Mouse (Mus musculus) adrenal gland, postnatal 4 days (tissue): ENCODE results near the gene Wdr83os. TPM values are rescaled to one million over a fixed set of nuclear protein-coding genes. Genes with fewer than 3 reads are reported as not detected.
"Not testable (repeated sequence)": the region's sequence is repeated elsewhere in the genome, so short reads cannot be mapped to it uniquely, and the experiment has no call there.

ENCODE experiments used
- DNase-seq, 2 experiments: peaks; one replicate each; pipeline ENCODE4 v3.0.0; 2021 to 2022; ENCODE audit warnings: low spot score in 2 of 2, mixed read lengths in 2 of 2
- total RNA-seq, 2 experiments: library from RNA; stranded (reverse); gene quantifications; 2 replicates each; pipeline ENCODE4 v1.2.3; 2021

Gene Wdr83os
- total RNA-seq, 2 experiments from 2014 or later: 77.8 to 80.6 TPM

DNA sequence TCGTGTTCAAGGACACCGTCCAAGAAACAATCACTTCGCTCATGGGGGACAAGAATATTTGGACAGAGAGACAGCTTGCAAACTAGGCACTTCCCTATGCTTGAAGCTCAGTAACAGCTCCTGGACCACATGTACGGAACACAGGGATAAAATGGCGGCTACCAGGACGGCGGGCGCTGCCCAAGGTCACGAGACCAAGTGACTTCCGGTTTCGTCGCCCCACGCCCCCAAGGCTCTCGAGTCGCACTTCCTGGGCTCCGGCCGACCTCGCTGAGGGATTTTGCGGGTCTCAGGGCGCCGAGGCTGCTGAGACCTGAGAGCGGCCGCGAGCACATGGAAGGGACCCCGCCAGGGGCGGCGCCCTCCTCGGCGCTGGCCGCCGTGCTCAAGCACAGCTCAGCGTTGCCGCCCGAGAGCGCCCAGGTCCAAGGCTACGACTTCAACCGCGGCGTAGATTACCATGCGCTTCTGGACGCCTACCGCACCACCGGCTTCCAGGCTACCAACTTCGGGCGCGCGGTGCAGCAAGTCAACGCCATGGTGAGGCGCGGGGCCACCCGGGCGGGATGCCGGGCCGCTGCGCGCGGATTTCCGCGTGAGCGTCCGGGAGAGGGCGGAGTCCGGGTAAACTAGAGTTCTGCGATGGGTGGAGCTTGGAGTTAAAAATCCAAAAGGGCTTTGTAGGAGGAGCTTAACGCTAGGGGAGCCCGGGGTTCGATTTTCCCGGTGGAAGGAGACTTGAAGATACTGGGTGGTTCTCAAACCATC, 8.8 kb upstream of the Wdr83os start, which contains the start of gene Dhps:
Gene Dhps (plus strand): TSS at position 244 of the 768 bp plus-strand sequence.
- DNase-seq: peak; percentile 73 to 83

DNA sequence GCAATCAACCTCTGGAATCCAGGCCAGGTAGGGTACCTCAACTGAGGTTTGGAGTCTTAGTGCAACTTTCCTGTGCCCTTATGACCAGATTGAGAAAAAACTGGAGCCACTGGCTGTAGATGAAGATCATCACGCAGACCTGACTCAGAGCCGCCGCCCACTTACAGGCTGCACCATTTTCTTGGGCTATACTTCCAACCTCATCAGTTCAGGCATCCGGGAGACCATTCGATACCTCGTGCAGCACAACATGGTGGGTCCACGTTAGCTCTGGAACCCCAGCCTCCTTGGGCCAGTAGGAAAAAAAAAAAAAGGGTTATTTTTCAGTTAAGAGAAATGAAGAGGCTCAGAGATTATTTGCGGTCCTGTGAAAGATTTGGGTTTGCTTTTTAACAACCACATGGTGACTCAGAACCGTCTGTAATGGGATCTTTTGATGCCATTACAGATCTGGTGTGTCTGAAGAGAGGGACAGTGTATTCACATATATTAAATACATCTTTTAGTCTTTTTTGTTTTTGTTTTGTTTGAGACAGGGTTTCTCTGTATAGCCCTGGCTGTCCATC, 8.1 kb upstream of the Wdr83os start:
- no peak for DNase-seq

DNA sequence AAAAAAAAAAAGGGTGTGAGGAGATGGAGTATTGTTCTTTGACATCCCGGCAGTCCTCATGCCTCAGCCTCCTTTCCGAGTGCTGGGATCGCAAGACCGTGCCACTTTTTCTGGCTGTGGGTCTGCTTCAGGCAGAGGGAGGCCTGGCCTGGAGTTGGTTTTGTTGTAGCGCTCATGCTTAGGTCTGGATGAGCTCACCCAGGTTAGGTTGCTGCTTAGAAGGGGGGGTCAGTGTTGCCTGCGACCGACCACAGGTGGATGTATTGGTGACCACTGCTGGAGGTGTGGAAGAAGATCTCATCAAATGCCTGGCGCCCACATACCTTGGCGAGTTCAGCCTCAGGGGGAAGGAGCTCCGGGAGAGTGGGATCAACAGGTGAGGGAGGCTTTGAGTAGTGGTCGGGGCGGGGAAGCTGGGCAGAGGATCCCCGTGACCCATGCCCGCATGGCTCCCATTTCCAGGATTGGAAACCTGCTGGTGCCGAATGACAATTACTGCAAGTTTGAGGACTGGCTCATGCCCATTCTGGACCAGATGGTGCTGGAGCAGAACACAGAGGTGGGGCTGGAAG, 7.4 kb upstream of the Wdr83os start:
- no peak for DNase-seq

DNA sequence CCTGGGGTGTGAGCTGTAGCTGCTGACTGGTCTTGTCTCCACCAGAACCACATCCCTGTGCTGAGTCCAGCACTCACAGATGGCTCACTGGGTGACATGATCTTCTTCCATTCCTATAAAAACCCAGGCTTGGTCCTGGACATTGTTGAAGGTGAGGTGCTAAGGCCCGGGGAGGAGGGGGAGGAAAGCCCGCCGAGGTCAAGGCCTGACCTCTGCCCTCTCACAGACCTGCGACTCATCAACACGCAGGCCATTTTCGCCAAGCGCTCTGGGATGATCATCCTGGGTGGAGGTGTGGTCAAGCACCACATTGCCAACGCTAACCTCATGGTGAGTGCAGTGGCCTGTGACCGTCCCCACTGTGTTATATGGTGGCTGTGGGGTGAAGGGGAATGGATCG, 6.4 kb upstream of the Wdr83os start:
- no peak for DNase-seq

DNA sequence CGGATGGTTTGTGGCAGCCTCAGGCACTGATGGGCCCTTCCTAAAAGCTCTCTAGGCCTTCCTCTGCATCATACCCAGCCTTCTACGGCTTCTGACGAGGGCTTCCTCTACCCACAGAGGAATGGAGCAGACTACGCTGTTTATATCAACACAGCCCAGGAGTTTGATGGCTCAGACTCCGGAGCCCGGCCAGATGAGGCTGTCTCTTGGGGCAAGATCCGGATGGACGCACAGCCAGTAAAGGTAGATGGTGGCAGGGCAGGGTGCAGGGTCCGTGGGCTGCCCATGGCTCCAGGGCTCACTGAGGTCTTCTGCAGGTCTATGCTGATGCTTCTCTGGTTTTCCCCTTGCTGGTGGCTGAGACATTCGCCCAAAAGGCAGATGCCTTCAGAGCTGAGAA, 5.9 kb upstream of the Wdr83os start:
- DNase-seq: no peak

DNA sequence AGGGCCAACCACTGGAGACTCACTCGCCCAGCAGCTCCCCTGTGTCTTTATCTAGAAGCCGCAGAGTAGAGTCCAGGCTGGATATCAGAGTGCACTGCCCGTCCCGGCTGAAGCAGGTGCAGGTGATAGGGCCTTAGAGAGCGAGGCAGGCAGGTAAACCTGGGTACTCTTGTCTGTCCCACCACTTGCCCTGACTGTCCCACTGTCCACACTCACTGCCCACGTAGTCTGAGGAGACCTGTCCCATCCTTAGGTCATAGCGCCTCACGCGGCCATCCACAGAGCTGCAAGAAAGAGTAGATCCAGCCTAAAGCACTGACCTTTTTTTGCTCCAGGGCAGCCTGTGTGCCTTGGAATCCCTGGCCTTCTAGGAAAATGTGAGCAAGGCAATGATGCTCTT, 4.5 kb upstream of the Wdr83os start:
- DNase-seq: no peak

DNA sequence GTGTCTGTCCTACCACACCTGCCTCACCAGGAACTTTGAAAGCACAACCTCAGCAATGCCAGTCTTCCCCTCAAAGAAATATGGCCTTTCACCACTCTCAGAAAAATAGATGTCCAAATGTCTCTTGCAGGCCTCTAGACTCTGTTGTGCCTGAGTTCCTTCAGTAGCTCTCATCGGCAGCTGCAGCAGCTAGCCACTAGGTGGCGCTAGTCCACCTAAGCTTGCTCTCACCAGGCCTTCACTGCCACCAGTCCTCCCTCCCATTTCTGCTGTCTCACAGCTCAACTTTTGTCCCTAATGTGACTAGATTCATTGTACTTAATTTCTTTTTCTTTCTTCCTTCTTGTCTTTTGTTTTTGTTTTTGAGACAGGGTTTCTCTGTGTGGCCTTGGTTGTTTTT, 3.5 kb upstream of the Wdr83os start:
- peak in 1 of 2 experiments; percentile 59 for DNase-seq

DNA sequence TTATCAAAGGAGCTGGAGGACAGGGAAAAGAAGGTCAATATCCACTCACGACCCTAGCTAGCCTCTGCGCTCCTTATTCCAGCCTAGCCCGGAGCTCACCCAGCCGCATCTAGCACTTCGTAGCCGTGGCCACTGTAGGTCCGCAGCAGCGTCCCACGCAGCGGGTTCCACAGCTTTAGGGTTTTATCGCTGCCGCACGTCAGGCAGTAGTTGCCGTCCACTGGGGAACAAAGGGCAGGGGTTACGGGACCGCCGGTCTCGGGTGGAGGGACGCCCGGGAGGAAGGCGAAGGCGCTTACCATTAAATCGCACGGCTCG, 367 bp upstream of the Wdr83os start:
- DNase-seq: no peak

DNA sequence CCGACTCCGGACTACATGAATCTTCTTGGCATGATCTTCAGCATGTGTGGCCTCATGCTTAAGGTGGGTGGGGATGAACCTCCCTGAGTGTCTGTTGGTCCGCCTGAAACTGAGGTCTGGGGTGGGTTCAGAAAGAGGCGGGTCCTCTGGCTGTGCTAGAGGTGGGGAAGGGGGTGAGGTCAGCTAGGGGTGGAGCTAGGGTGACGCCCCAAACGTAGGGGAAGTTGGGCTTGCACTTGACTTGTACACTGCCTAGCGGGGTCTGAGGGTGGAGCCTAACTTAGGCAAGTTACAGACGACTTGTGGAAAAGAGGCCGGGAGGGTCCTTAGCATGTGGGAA, 646 bp downstream of the Wdr83os start, which contains the start of gene Wdr83:
Gene Wdr83 (minus strand): TSS at position 91 of the 340 bp plus-strand sequence.
- DNase-seq: no peak

DNA sequence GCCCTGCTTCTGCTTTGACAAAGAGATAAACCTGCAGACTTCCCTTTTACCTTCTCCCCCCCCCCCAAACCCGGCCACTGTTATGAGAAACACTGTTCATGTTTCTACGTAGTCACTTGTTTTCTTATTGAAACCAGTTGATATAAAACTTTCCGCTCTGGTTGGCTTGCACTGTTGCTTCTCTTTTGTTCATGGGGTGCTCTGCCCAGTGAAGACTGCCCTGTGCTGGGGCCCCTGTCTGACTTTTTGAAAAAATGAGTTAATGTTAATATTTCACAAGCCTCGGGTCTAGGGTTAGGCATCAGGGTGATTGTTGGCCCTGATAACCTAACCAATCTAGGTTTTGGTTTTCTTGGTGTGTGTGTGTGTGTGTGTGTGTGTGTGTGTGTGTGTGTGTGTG, 1.6 kb downstream of the Wdr83os start:
- DNase-seq: not testable (repeated sequence)

DNA sequence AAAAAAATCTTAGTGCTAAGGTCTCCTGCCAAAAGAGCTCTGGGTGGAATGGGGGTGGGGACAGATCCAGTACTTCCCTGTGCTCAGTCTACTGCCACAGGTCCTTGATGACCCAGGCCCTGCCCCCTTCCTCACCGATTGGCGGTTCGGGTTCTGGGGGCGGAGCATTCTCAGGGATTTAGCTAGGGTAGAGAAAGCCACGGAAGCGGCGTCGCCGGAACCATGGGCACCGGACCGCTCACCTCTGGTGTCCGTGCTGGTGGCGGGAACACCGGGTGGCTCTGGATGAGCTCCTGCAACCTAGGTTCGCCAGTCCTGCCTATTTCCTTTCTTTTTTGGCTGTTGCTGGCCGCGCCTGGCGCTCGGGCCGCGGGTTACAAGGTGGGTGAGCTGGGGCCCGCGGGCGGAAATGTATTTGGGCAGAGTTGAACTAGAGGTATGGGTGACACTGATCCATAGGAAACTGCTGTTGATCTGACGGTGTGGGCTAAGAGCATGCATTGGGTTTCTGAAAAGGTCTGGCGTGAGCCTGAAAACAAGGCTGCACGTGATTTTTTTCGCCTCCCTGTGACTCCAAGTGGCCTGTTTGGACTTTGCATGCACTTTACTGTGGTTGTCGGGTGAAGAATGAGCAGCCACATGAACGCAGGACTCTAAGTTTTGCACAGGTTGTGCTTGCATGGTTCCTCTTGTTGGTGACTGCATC, 2.7 kb downstream of the Wdr83os start, which contains the start of gene Man2b1:
Gene Man2b1 (plus strand): TSS at position 163 of the 706 bp plus-strand sequence.
- DNase-seq: peak; percentile 63 to 84

DNA sequence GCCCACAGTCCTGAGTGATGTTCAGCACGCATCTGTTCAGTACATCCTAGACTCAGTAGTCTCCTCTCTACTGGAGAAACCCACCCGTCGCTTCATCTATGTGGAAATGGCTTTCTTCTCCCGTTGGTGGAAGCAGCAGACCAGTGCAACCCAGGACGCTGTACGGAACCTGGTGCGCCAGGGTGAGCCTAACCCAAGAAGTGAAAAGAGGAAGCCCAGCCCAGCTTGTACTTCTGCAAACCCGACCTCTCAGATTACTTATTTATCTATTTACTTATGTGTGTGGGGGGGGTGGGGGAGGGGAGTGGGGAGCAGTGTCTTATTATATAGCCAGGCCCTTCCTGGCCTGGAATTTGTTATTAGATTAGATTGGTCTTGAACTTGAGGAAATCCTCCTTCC, 4.1 kb downstream of the Wdr83os start:
- no peak for DNase-seq

DNA sequence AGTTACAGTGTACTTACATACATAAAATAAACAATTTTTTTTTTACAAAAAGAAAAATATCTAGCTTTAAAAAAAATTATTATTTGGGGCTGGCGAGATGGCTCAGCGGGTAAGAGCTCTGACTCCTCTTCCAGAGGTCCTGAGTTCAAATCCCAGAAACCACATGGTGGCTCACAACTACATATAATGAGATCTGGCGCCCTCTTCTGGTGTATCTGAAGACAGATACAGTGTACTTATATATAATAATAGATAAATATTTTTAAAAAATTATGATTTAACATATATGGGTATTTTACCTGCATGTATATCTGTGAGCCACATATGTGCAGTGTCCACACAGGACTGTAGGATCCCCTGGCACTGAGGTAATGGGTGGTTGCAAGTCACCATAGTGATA, 5.7 kb downstream of the Wdr83os start:
- no peak for DNase-seq

DNA sequence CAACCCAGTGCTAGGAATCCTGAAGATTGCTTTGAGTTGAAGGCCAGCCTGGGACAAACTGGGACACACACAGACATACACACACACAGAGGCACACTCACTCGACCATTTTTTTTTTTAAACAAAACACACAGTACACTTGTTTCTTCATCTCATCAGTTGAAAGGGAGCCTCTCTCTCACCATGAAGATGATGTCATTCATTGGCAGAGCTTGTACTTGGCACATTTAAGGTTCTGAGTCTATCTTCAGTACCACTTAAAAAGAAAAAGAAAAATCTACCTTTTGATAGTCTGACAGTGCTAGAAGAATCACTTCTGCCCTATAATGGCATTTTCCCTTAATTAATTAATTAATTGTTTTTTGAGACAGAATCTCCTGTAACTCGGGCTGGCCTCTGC, 8.2 kb downstream of the Wdr83os start:
- no peak for DNase-seq

DNA sequence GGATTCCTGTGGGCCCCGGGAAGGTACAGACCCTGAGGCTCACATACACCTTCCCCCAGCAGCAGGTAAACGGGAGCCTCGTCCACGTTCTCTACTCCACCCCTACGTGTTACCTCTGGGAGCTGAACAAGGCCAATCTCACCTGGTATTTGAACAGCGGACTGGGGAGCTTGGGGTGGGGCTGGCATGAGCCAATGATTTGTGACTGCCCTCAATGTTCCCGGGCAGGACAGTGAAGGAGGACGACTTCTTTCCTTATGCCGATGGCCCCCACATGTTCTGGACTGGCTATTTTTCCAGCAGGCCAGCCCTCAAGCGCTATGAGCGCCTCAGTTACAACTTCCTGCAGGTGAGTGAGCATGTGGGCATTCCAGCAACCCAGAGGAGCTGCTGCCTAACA, 10.3 kb downstream of the Wdr83os start:
- no peak for DNase-seq

DNA sequence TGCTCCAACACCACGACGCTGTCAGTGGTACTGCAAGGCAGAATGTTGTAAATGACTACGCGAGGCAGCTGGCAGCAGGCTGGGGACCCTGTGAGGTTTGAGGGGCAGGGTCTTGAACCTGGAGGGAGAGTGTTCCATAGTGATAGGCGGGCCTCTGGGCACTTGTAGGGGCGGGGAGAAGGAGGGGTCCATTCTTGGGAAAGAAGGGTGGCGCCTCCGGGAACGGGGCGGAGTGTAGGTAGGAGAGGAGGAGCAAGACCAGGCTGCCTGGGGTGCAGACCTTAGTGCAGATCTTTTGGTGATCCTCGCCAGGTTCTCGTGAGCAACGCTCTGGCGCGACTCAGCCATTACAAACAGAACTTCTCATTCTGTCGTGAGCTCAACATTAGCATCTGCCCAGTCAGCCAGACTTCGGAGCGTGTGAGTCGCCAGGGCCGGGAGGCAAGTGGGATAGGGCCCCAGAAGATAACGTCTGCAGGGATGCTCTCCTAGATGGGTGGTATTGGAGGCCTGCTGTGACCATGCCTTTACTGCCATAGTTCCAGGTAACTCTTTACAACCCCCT, 11.1 kb downstream of the Wdr83os start:
- DNase-seq: no peak

DNA sequence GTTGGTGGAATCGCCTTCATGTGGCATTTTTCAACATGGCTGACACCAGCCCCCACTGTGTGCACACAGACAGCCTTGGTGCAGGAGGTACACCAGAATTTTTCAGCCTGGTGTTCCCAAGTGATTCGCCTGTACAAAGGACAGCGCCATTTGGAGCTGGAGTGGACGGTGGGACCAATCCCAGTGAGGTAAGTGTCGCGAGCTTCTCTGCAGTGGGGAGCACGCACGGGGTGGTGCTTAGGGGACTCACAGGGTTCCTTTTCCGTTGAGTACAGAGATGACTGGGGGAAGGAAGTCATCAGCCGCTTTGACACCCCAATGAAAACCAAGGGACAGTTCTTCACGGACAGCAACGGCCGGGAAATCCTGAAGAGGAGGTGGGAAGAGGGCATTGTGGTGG, 14.5 kb downstream of the Wdr83os start:
- DNase-seq: no peak

DNA sequence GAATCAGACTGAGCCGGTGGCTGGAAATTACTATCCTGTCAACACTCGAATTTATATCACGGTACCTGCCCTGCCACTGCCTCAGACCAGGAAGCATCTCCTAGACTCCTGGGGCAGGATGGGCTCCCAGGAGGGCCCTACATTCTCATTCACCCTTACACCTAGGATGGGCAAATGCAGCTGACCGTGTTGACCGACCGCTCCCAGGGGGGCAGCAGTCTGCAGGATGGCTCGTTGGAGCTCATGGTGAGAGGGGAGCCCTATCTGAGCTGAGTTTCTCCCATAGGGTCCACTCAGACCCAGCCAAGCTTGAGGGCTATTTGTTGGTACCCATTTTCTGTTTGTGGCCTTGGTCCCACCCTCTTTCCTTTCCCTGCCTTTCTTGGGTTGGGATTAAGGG, 15.0 kb downstream of the Wdr83os start:
- DNase-seq: no peak

DNA sequence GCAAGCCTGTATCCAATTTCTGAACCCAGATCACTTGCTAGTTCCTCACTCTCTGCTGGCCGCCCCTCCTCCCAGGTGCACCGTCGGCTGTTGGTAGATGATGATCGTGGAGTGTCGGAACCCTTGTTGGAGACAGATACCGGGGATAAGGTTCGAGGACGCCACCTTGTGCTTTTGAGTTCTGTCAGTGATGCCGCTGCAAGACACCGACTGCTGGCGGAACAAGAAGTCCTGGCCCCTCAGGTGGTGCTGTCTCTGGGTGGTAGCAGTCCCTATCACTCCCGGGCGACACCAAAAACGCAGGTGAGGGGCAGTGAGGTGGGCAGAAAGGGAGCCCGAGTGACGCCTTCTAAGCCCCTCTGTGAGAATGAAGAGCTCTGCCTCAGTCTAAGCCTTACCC, 15.7 kb downstream of the Wdr83os start:
- no peak for DNase-seq

DNA sequence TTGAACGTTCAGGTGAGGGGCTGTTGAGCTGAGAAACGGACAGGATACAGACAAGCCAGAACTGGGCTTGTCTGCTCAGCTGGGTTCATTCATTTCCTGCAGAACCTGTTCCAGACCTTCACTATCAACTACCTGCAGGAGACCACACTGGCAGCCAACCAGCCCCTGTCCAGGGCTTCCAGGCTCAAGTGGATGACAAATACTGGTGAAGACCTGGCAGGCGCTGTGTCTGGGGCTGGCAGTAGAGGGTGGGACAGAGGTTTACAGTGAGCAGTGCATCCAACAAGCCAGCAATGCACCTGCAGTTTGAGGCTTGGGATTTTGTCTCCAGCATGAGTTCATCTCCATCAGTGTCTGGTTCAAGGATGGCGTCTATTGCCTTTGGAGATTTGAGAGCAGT, 16.3 kb downstream of the Wdr83os start:
- DNase-seq: no peak

DNA sequence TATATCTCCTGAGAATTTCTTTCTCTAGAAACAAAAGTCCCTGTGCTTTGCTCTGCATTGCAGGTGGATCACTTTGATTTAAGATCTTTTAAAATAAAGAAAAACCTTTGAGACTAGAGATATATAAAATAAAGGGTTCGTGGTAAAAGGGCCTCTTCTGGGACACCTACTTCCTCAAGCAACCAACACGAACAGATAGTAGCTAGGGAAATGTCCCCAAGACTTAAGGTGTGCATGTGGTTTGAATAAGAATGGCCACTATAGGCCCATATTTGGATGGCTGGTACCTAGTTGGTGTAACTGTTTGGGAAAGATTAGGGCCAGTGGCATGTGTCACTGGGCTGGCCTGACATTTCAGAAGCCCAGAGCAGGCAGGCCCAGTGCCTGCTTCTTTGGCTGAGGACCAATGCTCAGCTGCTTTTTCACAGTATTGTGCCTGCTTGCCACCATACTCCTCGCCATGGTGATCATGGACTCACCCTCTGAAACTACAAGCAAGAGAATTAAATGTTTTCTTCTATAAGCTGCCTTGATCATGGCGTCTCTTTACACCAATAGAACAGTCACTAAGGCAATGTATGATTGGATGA, 19.6 kb downstream of the Wdr83os start:
- DNase-seq: no peak
